Mouse (Mus musculus) cerebellum, adult 11-12 months (tissue): ENCODE data around the gene Iglon5.

ENCODE experiments used
- DNase-seq: peaks from one replicate; pipeline ENCODE4 v3.0.0; 2022

Gene Iglon5

GRCm38 (mm10) chr7:43464864-43465343, 25.0 kb downstream of the Iglon5 start:
- DNase-seq: no peak

GRCm38 (mm10) chr7:43463976-43464375, 25.9 kb downstream of the Iglon5 start:
- no peak for DNase-seq

GRCm38 (mm10) chr7:43462851-43463250, 27.0 kb downstream of the Iglon5 start, which contains the start of gene Vsig10l:
TSS of gene Vsig10l (plus strand) at chr7:43463151.
- no peak for DNase-seq

- no peak for DNase-seq
These were observed 35.5 kb downstream of the Iglon5 start for GRCm38 (mm10) chr7:43454371-43454770.

GRCm38 (mm10) chr7:43453599-43454355, 36.1 kb downstream of the Iglon5 start:
- no peak for DNase-seq

GRCm38 (mm10) chr7:43452609-43453008, 37.3 kb downstream of the Iglon5 start:
- DNase-seq: no peak

- no peak for DNase-seq
These were observed 38.1 kb downstream of the Iglon5 start for GRCm38 (mm10) chr7:43451726-43452125.

- DNase-seq: no peak
These were observed 40.1 kb downstream of the Iglon5 start for GRCm38 (mm10) chr7:43449811-43450210.

GRCm38 (mm10) chr7:43448246-43448645, 41.6 kb downstream of the Iglon5 start:
- DNase-seq: no peak

GRCm38 (mm10) chr7:43447801-43448200, 42.1 kb downstream of the Iglon5 start:
- DNase-seq: no peak

- DNase-seq: peak; percentile 96
These were observed 46.0 kb downstream of the Iglon5 start, which contains the start of the genes Etfb and Gm45233 for GRCm38 (mm10) chr7:43443917-43444293. TSS of gene Etfb (plus strand) at chr7:43444083. TSS of gene Gm45233 (plus strand) at chr7:43444128.

- peak; percentile 65 for DNase-seq
These were observed 46.6 kb downstream of the Iglon5 start for GRCm38 (mm10) chr7:43443126-43443916.

- DNase-seq: peak; percentile 49
These were observed 47.2 kb downstream of the Iglon5 start for GRCm38 (mm10) chr7:43442684-43443083.

- DNase-seq: no peak
These were observed 48.8 kb downstream of the Iglon5 start for GRCm38 (mm10) chr7:43441071-43441470.

GRCm38 (mm10) chr7:43440482-43440881, 49.4 kb downstream of the Iglon5 start, which contains the start of gene Cldnd2:
TSS of gene Cldnd2 (plus strand) at chr7:43440782.
- no peak for DNase-seq

- DNase-seq: no peak
These were observed 51.3 kb downstream of the Iglon5 start for GRCm38 (mm10) chr7:43438611-43439010.

- DNase-seq: no peak
These were observed 53.3 kb downstream of the Iglon5 start, which contains the start of gene Nkg7 for GRCm38 (mm10) chr7:43436341-43437255. TSS of gene Nkg7 (plus strand) at chr7:43437073.

GRCm38 (mm10) chr7:43434676-43435075, 55.2 kb downstream of the Iglon5 start:
- DNase-seq: no peak

- no peak for DNase-seq
These were observed 57.0 kb downstream of the Iglon5 start for GRCm38 (mm10) chr7:43432891-43433290.

GRCm38 (mm10) chr7:43429500-43429899, 60.4 kb downstream of the Iglon5 start:
- DNase-seq: no peak

- no peak for DNase-seq
These were observed 62.5 kb downstream of the Iglon5 start, which contains the start of gene Lim2 for GRCm38 (mm10) chr7:43427406-43427805. TSS of gene Lim2 (plus strand) at chr7:43427670.

GRCm38 (mm10) chr7:43423991-43424625, 65.8 kb downstream of the Iglon5 start:
- DNase-seq: no peak
